Mouse (Mus musculus): ENCODE data around the gene Vill.

Gene Vill

GRCm38 (mm10) chr9:119052154-119052944, at the start of gene Vill:
Gene Vill (plus strand): TSS chr9:119052778.
- in situ Hi-C loops (cut with MboI; ENCODE audit: unreplicated experiment in 2 of 2), result no loop called here

GRCm38 (mm10) chr9:119003990-119004702, 48.4 kb upstream of the Vill start:
- in situ Hi-C loops (cut with MboI; ENCODE audit: unreplicated experiment in 2 of 2), result no loop called here

- in situ Hi-C loops (cut with MboI; ENCODE audit: unreplicated experiment in 2 of 2), result no loop called here
These were observed 47.9 kb upstream of the Vill start for GRCm38 (mm10) chr9:119004703-119005076.

- in situ Hi-C loops (cut with MboI; ENCODE audit: unreplicated experiment in 2 of 2), result no loop called here
These were observed 47.1 kb upstream of the Vill start for GRCm38 (mm10) chr9:119005303-119006029.

GRCm38 (mm10) chr9:119007266-119007665, 45.3 kb upstream of the Vill start:
- in situ Hi-C loops (cut with MboI; ENCODE audit: unreplicated experiment in 2 of 2), result no loop called here

- in situ Hi-C loops (cut with MboI; ENCODE audit: unreplicated experiment in 2 of 2), result no loop called here
These were observed 43.7 kb upstream of the Vill start for GRCm38 (mm10) chr9:119008871-119009270.

GRCm38 (mm10) chr9:119010156-119010710, 42.3 kb upstream of the Vill start:
- in situ Hi-C loops (cut with MboI; ENCODE audit: unreplicated experiment in 2 of 2), result no loop called here

- in situ Hi-C loops (cut with MboI; ENCODE audit: unreplicated experiment in 2 of 2), result no loop called here
These were observed 35.6 kb upstream of the Vill start for GRCm38 (mm10) chr9:119016785-119017507.

- in situ Hi-C loops (cut with MboI; ENCODE audit: unreplicated experiment in 2 of 2), result no loop called here
These were observed 30.8 kb upstream of the Vill start for GRCm38 (mm10) chr9:119021731-119022130.

GRCm38 (mm10) chr9:119025263-119025662, 27.3 kb upstream of the Vill start:
- in situ Hi-C loops (cut with MboI; ENCODE audit: unreplicated experiment in 2 of 2), result loop anchor here in 1 of 2 experiments (5.0 to 25.0 kb wide), 2 partner anchors 103 to 963 kb away; no protein-coding TSS in a partner anchor

GRCm38 (mm10) chr9:119025832-119026331, 26.7 kb upstream of the Vill start:
- in situ Hi-C loops (cut with MboI; ENCODE audit: unreplicated experiment in 2 of 2), result loop anchor here in 1 of 2 experiments (5.0 to 25.0 kb wide), 2 partner anchors 104 to 964 kb away; no protein-coding TSS in a partner anchor

GRCm38 (mm10) chr9:119027337-119027736, 25.2 kb upstream of the Vill start:
- in situ Hi-C loops (cut with MboI; ENCODE audit: unreplicated experiment in 2 of 2), result loop anchor here in 1 of 2 experiments (5.0 to 25.0 kb wide), 2 partner anchors 105 to 965 kb away; no protein-coding TSS in a partner anchor

- in situ Hi-C loops (cut with MboI; ENCODE audit: unreplicated experiment in 2 of 2), result loop anchor here in 1 of 2 experiments (5.0 to 25.0 kb wide), 2 partner anchors 106 to 966 kb away; no protein-coding TSS in a partner anchor
These were observed 24.1 kb upstream of the Vill start for GRCm38 (mm10) chr9:119028226-119029195.

- in situ Hi-C loops (cut with MboI; ENCODE audit: unreplicated experiment in 2 of 2), result loop anchor here in 1 of 2 experiments (5.0 to 25.0 kb wide), 2 partner anchors 107 to 967 kb away; no protein-coding TSS in a partner anchor
These were observed 23.0 kb upstream of the Vill start for GRCm38 (mm10) chr9:119029568-119029967.

- in situ Hi-C loops (cut with MboI; ENCODE audit: unreplicated experiment in 2 of 2), result loop anchor here (5.0 to 25.0 kb wide), 4 partner anchors 36 to 969 kb away; no protein-coding TSS in a partner anchor
These were observed 21.5 kb upstream of the Vill start for GRCm38 (mm10) chr9:119031038-119031437.

GRCm38 (mm10) chr9:119031772-119032171, 20.8 kb upstream of the Vill start:
- in situ Hi-C loops (cut with MboI; ENCODE audit: unreplicated experiment in 2 of 2), result loop anchor here (5.0 to 25.0 kb wide), 4 partner anchors 36 to 969 kb away; no protein-coding TSS in a partner anchor

- in situ Hi-C loops (cut with MboI; ENCODE audit: unreplicated experiment in 2 of 2), result loop anchor here (5.0 to 25.0 kb wide), 4 partner anchors 35 to 970 kb away; no protein-coding TSS in a partner anchor
These were observed 20.0 kb upstream of the Vill start for GRCm38 (mm10) chr9:119032538-119032937.

Measured in v-Abl transformed pro-B cells (cell line).